Mouse (Mus musculus) cerebellum, adult 2 months (tissue): Measurements from ENCODE around the gene Tns4.

ENCODE experiments used
- CTCF ChIP-seq: fragments of 200-500 bp; IDR thresholded peaks from 2 replicates; pipeline ENCODE4 v1.5.1; 2011; ENCODE audit warnings: low read depth, mild to moderate bottlenecking, control low read depth, low read length, moderate library complexity, borderline replicate concordance; ENCODE audit not compliant: insufficient read depth
- POLR2A ChIP-seq: fragments of 200-500 bp; IDR thresholded peaks from 2 replicates; pipeline ENCODE4 v1.6.1; 2011; ENCODE audit warnings: low read length, control low read depth, borderline replicate concordance; ENCODE audit not compliant: insufficient read depth

DNA sequence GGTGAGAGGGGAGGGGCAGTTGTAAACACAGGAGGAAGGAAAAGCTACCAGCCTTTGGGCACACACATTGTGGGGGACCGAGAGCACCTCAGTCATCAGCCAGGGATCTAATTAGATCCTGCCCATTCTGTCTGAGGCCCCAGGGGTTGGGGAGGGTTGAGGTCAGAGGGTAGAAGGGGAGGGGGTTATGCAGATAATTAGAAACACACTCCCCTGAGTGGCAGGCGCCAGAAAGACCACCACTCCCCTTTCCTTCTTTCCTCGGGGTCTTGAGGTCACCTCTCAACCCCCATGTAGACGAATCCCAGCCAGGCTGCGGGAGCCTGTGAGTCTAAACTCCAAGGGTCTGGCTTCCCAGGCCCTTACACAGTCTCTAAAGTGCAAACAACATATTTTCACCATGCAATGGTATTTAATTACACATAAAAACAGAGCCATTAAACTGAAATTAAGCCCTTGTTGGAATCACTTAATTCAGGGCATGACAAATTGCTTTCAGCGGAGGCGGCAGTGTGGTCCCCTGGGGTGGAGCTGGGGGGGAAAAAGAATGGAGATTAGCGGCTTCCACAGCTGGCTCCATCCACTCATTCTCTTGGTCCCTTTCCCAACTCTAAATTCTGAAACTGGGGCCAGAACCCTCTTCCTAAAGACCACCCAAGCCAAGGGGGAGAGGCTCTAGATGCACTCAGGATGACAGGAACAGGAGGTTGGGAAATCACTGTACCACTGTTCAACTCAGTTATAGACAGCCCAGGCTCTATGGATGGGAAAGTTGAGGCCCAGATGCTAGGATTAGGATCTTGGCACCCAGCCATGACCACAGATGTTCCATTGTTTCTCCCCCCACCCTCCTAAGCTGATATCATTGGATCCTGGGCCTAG lies 33.3 kb downstream of the Tns4 start:
- TF ChIP-seq CTCF (no peak), POLR2A (no peak)
